Mouse (Mus musculus) bone marrow macrophage, adult 2 months (primary cell): Measurements from ENCODE around the gene Pde4d.

Experiments
- CTCF ChIP-seq: IDR thresholded peaks from 2 replicates; pipeline ENCODE4 v1.5.1; 2012; ENCODE audit warnings: low read depth, mild to moderate bottlenecking, low read length, moderate library complexity
- POLR2A ChIP-seq: IDR thresholded peaks from 2 replicates; pipeline ENCODE4 v1.6.1; 2012; ENCODE audit warnings: mild to moderate bottlenecking, low read depth, low read length, borderline replicate concordance

GRCm38 (mm10) chr13:109834935-109835334 is 1385.2 kb downstream of the Pde4d start:
- no peak for TF ChIP-seq CTCF
- TF ChIP-seq POLR2A, result no peak
